Mouse (Mus musculus) CH12.LX (cell line): Measurements from ENCODE around the gene Stab1.

Source experiments
- BHLHE40 ChIP-seq: IDR thresholded peaks from 2 replicates; pipeline ENCODE4 v1.6.1; 2011; ENCODE audit warnings: mild to moderate bottlenecking, low read depth, low read length, improper control_type of control experiment
- CHD1 ChIP-seq: IDR thresholded peaks from 2 replicates; pipeline ENCODE4 v1.6.1; 2012; ENCODE audit warnings: low read depth, low read length, improper control_type of control experiment, inconsistent platforms
- CTCF ChIP-seq, 2 experiments: IDR thresholded peaks in 1 of 2; conservative IDR thresholded peaks in 1 of 2; 2 replicates each; pipeline ENCODE4 v1.5.1; 2011 to 2012; ENCODE audit warnings: low read depth in 2 of 2, low read length in 2 of 2, improper control_type of control experiment in 1 of 2, inconsistent platforms in 1 of 2, mild to moderate bottlenecking in 1 of 2, moderate library complexity in 1 of 2
- EP300 ChIP-seq: IDR thresholded peaks from 2 replicates; pipeline ENCODE4 v1.6.1; 2011; ENCODE audit warnings: low read length, improper control_type of control experiment
- HCFC1 ChIP-seq: IDR thresholded peaks from 2 replicates; pipeline ENCODE4 v1.6.1; 2012; ENCODE audit warnings: low read depth, mild to moderate bottlenecking, inconsistent platforms, low read length, improper control_type of control experiment
- JUN ChIP-seq: IDR thresholded peaks from 2 replicates; pipeline ENCODE4 v1.6.1; 2011; ENCODE audit warnings: low read depth, mild to moderate bottlenecking, low read length, improper control_type of control experiment, moderate library complexity; ENCODE audit not compliant: insufficient read depth
- NRF1 ChIP-seq: IDR thresholded peaks from 2 replicates; pipeline ENCODE4 v1.6.1; 2014; ENCODE audit warnings: low read depth, mild to moderate bottlenecking, inconsistent platforms, low read length, improper control_type of control experiment, moderate library complexity
- POLR2A ChIP-seq: IDR thresholded peaks from 2 replicates; pipeline ENCODE4 v1.6.1; 2011; ENCODE audit warnings: low read depth, mild to moderate bottlenecking, improper control_type of control experiment, low read length
- POLR2AphosphoS2 ChIP-seq: IDR thresholded peaks from 2 replicates; pipeline ENCODE4 v1.6.1; 2011; ENCODE audit warnings: low read depth, low read length, improper control_type of control experiment
- USF2 ChIP-seq: conservative IDR thresholded peaks from 2 replicates; pipeline ENCODE4 v1.6.1; 2011; ENCODE audit warnings: low read depth, low read length, improper control_type of control experiment
- ZMIZ1 ChIP-seq: IDR thresholded peaks from 2 replicates; pipeline ENCODE4 v1.6.1; 2012; ENCODE audit warnings: low read depth, mild to moderate bottlenecking, inconsistent platforms, low read length, improper control_type of control experiment

- TF ChIP-seq BHLHE40 (no peak), CTCF (conservative IDR thresholded peaks at IDR 0.05 in 1 of 2, IDR thresholded peaks at IDR 0.05 in 1 of 2; ENCODE audit: low read depth in 2 of 2, low read length in 2 of 2) (no peak), CHD1 (no peak), NRF1 (no peak), POLR2AphosphoS2 (no peak), ZMIZ1 (no peak), USF2 (no peak), HCFC1 (no peak), POLR2A (no peak), EP300 (no peak), JUN (no peak)
These were observed 54.4 kb downstream of the Stab1 start for GRCm38 (mm10) chr14:31114011-31114410.
